Mouse (Mus musculus): Measurements from ENCODE around the gene Aldh1a3.

DNA sequence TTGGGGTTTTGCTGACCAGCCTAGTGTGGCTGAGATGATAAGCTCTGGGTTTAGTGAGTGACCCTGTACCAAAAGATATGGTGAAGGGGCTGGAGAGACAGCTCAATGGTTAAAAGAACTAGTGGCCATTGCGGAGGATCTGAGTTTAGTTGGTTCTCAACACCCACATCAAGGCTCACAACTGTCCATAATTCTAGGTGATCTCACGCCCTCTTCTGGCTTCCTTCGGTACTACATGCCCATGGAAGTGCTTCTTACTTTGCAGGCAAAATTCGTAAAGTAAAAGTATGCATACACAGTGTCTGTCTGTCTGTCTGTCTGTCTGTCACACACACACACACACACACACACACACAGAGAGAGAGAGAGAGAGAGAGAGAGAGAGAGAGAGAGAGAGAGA, 85.0 kb downstream of the Aldh1a3 start:
- TF ChIP-seq CTCF (IDR thresholded peaks at IDR 0.05; ENCODE audit: borderline replicate concordance, control insufficient read depth, extremely low read depth, insufficient read depth, low read length, poor library complexity) (no peak), POLR2A (IDR thresholded peaks at IDR 0.05; ENCODE audit: control insufficient read depth, extremely low read depth, insufficient read depth, low read length, poor library complexity) (no peak)
